Mouse (Mus musculus) lung, postnatal 0 days (tissue): Measurements from ENCODE around the gene Hist2h3c2.

Source experiments
- CTCF ChIP-seq: IDR thresholded peaks from 2 replicates; pipeline ENCODE4 v1.5.1; 2016; ENCODE audit warnings: antibody characterized with exemption, mild to moderate bottlenecking
- EP300 ChIP-seq: IDR thresholded peaks from 2 replicates; pipeline ENCODE4 v1.6.1; 2016; ENCODE audit warnings: antibody characterized with exemption, mild to moderate bottlenecking, control low read depth

DNA sequence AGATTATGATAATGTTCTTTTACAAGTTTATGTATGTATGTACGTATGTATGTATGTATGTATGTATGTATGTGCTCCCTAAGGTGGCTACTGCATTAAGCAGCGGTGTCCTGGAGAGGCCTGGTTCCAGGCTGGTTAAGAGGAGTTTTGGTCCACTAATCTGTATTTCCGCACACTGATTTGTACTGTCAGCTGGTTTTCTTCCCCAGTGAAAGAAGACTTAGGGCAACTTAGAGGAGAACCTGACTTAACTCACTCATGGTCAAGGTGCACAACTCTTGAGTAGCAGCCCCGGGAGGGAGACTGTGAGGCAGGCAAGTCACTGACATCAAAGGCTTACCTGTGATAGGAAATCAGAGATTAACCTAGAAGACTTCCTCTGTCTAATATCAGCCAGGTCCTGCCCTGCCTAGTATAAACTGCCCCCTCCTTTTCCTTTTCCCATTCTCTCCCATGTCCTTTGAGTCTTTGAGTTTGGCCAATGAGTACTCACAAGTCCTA is 2.0 kb downstream of the Hist2h3c2 start:
- TF ChIP-seq CTCF (no peak), EP300 (no peak)
